Mouse (Mus musculus) lung, adult 2 months (tissue): ENCODE measurements around the gene Slamf6.

ENCODE experiments used
- CTCF ChIP-seq: fragments of 200-500 bp; IDR thresholded peaks from 2 replicates; pipeline ENCODE4 v1.5.1; 2011; ENCODE audit warnings: mild to moderate bottlenecking, low read length, control low read depth; ENCODE audit not compliant: insufficient read depth
- POLR2A ChIP-seq: fragments of 200-500 bp; IDR thresholded peaks from 2 replicates; pipeline ENCODE4 v1.6.1; 2011; ENCODE audit warnings: low read depth, mild to moderate bottlenecking, control low read depth, low read length, borderline replicate concordance; ENCODE audit errors: extremely low read depth

GRCm38 (mm10) chr1:171919901-171920510 lies 2.7 kb downstream of the Slamf6 start:
- no peak for TF ChIP-seq POLR2A
- no peak for TF ChIP-seq CTCF
